8 mouse cellular contexts compared by ENCODE assay signal in the genomic region with DNA sequence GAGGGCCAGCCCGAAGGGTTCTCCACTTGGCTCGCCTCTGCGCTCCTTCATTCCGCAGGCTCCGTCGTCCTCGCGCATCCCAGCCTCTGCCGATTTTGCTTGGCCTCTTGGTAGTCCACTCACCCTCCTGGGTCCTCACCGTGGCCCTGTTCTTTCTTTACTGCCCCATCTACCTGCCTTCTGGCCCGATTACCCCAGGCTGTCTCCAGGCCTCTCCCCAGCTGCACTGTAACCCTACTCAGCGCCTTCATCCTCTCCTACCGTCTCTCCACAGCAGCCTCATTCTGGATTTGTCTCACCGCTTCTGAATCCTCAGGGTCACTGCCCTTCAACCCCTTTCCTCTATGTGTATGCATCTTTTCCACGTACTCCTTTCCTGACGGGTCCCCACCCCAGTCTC. TPM values are rescaled to one million over a fixed set of nuclear protein-coding genes. Genes with fewer than 3 reads are reported as not detected.
A peak's percentile ranks its signal among the peaks of the same experiment; 100 is the strongest.
DNase-seq lines count a peak whose midpoint lies in the region; ATAC-seq and TF ChIP-seq lines count a peak whose summit lies in the region.

No protein-coding gene starts in this region.

- no peak for TF ChIP-seq POLR2A in bone marrow, adult 2 months (IDR thresholded peaks at IDR 0.05; ENCODE audit: borderline replicate concordance, control insufficient read depth, low read depth, low read length)

- no peak; the same call in 1 of the 2 replicates for ATAC-seq in heart, embryonic 15.5 days (replicated peaks; ENCODE audit: insufficient number of reproducible peaks, insufficient read depth, low FRiP score, low read depth)
- no peak; the same call in 1 of the 2 replicates for ATAC-seq in hindbrain, embryonic 14.5 days (ENCODE audit: low FRiP score)
- no peak; the same call in 1 of the 2 replicates for ATAC-seq in midbrain, embryonic 12.5 days (ENCODE audit: low FRiP score, low read depth)

- no peak for DNase-seq in heart, postnatal 4 days
- no peak for DNase-seq in hindbrain, embryonic 14.5 days (ENCODE audit: low spot score)
- no peak for DNase-seq in testis, postnatal 10 days (ENCODE audit: low spot score)
- no peak for DNase-seq in urinary bladder, adult 18-20 months (ENCODE audit: low spot score in 2 of 2)
- DNase-seq in thymus, postnatal 36 days: no peak

- H3K4me2 ChIP-seq in heart, embryonic 15.5 days: peak overlapping the region; percentile 81
- peak overlapping the region; percentile 75 for H3K4me2 ChIP-seq in hindbrain, embryonic 14.5 days (replicated peaks)
- peak overlapping the region; percentile 63 for H3K4me2 ChIP-seq in midbrain, embryonic 12.5 days (replicated peaks)

- no peaks in the 10 kb centered on the region for H3K9me3 ChIP-seq in heart, embryonic 15.5 days (replicated peaks)
- no peaks in the 10 kb centered on the region for H3K9me3 ChIP-seq in hindbrain, embryonic 14.5 days (ENCODE audit: control insufficient read depth, low read length)
- no peaks in the 10 kb centered on the region for H3K9me3 ChIP-seq in midbrain, embryonic 12.5 days

- peaks cover 4% of the 10 kb centered on the region for H3K4me1 ChIP-seq in heart, embryonic 15.5 days (replicated peaks)
- H3K4me1 ChIP-seq in bone marrow, adult 2 months (ENCODE audit: control insufficient read depth, insufficient read depth, low read length): no peaks in the 10 kb centered on the region; the same call in 1 of the 2 replicates
- no peaks in the 10 kb centered on the region; the same call in 1 of the 2 replicates for H3K4me1 ChIP-seq in hindbrain, embryonic 14.5 days (replicated peaks; ENCODE audit: control insufficient read depth, insufficient read depth, low read length)
- H3K4me1 ChIP-seq in midbrain, embryonic 12.5 days: 0 out of 2 replicates have a peak, but pooled peaks cover 11% of the 10 kb centered on the region

- no peaks in the 10 kb centered on the region for H3K27me3 ChIP-seq in heart, embryonic 15.5 days
- H3K27me3 ChIP-seq in hindbrain, embryonic 14.5 days (ENCODE audit: control insufficient read depth, insufficient read depth, low read length): no peaks in the 10 kb centered on the region
- no peaks in the 10 kb centered on the region; the same call in 1 of the 2 replicates for H3K27me3 ChIP-seq in midbrain, embryonic 12.5 days

- peak overlapping the region; percentile 64 for H3K4me3 ChIP-seq in heart, embryonic 15.5 days
- H3K4me3 ChIP-seq in bone marrow, adult 2 months (replicated peaks; ENCODE audit: control insufficient read depth, low read depth, low read length): peak overlapping the region; percentile 53
- H3K4me3 ChIP-seq in hindbrain, embryonic 14.5 days (replicated peaks; ENCODE audit: low read length): peak overlapping the region; percentile 51
- peak overlapping the region; percentile 51 for H3K4me3 ChIP-seq in midbrain, embryonic 12.5 days

- peak overlapping the region; percentile 60 for H3K27ac ChIP-seq in heart, embryonic 15.5 days
- H3K27ac ChIP-seq in bone marrow, adult 2 months (ENCODE audit: control insufficient read depth, insufficient read depth, low read depth, low read length, poor library complexity): no peak overlapping the region; the same call in 1 of the 2 replicates
- H3K27ac ChIP-seq in hindbrain, embryonic 14.5 days: peak overlapping the region; percentile 80
- peak overlapping the region; percentile 91 for H3K27ac ChIP-seq in midbrain, embryonic 12.5 days (replicated peaks)

- peak overlapping the region; percentile 60 for H3K9ac ChIP-seq in heart, embryonic 15.5 days
- peak overlapping the region; percentile 73 for H3K9ac ChIP-seq in hindbrain, embryonic 14.5 days
- peak overlapping the region; percentile 68 for H3K9ac ChIP-seq in midbrain, embryonic 12.5 days (replicated peaks)

- WGBS in heart, embryonic 15.5 days: 7% methylated on average over 16 of the region's 16 CpGs
- WGBS in bone marrow, adult 2 months: 24% methylated on average over 16 of the region's 16 CpGs
- WGBS in hindbrain, embryonic 14.5 days: 2% methylated on average over 16 of the region's 16 CpGs
- 2% methylated on average over 16 of the region's 16 CpGs for WGBS in midbrain, embryonic 12.5 days

- no peaks in the 10 kb centered on the region for H3K36me3 ChIP-seq in heart, embryonic 15.5 days
- H3K36me3 ChIP-seq in hindbrain, embryonic 14.5 days (replicated peaks; ENCODE audit: control insufficient read depth, insufficient read depth): no peaks in the 10 kb centered on the region
- no peaks in the 10 kb centered on the region for H3K36me3 ChIP-seq in midbrain, embryonic 12.5 days

- no peak for TF ChIP-seq CTCF in bone marrow, adult 2 months (IDR thresholded peaks at IDR 0.05; ENCODE audit: control insufficient read depth, insufficient read depth, low read length)

RNA-seq across cellular contexts. Expression of a gene that starts 0.4 kb away (rescaled TPM):
- polyA plus RNA-seq in heart, embryonic 15.5 days (2015; fragmentation: Nextera tagmentation; extraction: Ambion mirVana): 1.6 and 2.0 TPM in 2 replicates
- 1 to 10 TPM in 1 of 2 experiments, under 1 TPM in 1; 0.60 to 1.0 TPM for total RNA-seq in heart, postnatal 4 days (2021)
- polyA plus RNA-seq in bone marrow, adult 2 months (2011; ENCODE audit: insufficient read depth, insufficient read length, low replicate concordance, missing spikeins): 1.6 TPM in 1 of 2 replicates, not detected in the other
- polyA plus RNA-seq in hindbrain, embryonic 14.5 days (2014; fragmentation: Nextera tagmentation; extraction: Ambion mirVana): 3.4 and 3.5 TPM in 2 replicates
- 1.8 and 2.0 TPM in 2 replicates for polyA plus RNA-seq in midbrain, embryonic 12.5 days (2016; fragmentation: Nextera tagmentation; extraction: Ambion mirVana)
